Mouse (Mus musculus): ENCODE data around the gene Opcml. TPM values are rescaled to one million over a fixed set of nuclear protein-coding genes. Genes with fewer than 3 reads are reported as not detected.

The Opcml gene
- total and polyA plus RNA-seq, 2 experiments from 2014 or later, result 48.3 to 88.2 TPM

GRCm38 (mm10) chr9:27961682-27962081 lies 171.1 kb downstream of the Opcml start:
- ATAC-seq, result no peak
- no peaks in the 10 kb centered on the region for H3K27me3 ChIP-seq (ENCODE audit: insufficient read depth, low read length)
- H3K27ac ChIP-seq, result no peak overlapping the region
- no peak overlapping the region for H3K9ac ChIP-seq (replicated peaks; ENCODE audit: low read length)
- DNase-seq (ENCODE audit: low spot score), result no peak
- H3K4me1 ChIP-seq (ENCODE audit: insufficient read depth, low read length), result 0 out of 2 replicates have a peak, but pooled peaks cover 4% of the 10 kb centered on the region
- no peaks in the 10 kb centered on the region for H3K9me3 ChIP-seq (ENCODE audit: low read length)
- H3K4me2 ChIP-seq (ENCODE audit: low read depth, low read length), result no peak overlapping the region
- H3K4me3 ChIP-seq (ENCODE audit: low read length), result no peak overlapping the region
- TF ChIP-seq CTCF (IDR thresholded peaks at IDR 0.05; ENCODE audit: low read depth), result no peak
- 90% methylated on average over 3 of the region's 3 CpGs for WGBS
- no peaks in the 10 kb centered on the region for H3K36me3 ChIP-seq (ENCODE audit: insufficient read depth, low read length)

GRCm38 (mm10) chr9:27963385-27963784 lies 172.8 kb downstream of the Opcml start:
- no peak for TF ChIP-seq CTCF (IDR thresholded peaks at IDR 0.05; ENCODE audit: low read depth)
- ATAC-seq (no peak), DNase-seq (ENCODE audit: low spot score) (peak; percentile 46)
- Histone ChIP-seq H3K27ac (no peak overlapping the region), H3K4me2 (ENCODE audit: low read depth, low read length) (no peak overlapping the region), H3K36me3 (ENCODE audit: insufficient read depth, low read length) (no peaks in the 10 kb centered on the region), H3K4me3 (ENCODE audit: low read length) (no peak overlapping the region), H3K9me3 (ENCODE audit: low read length) (no peaks in the 10 kb centered on the region), H3K9ac (replicated peaks; ENCODE audit: low read length) (no peak overlapping the region), H3K27me3 (ENCODE audit: insufficient read depth, low read length) (no peaks in the 10 kb centered on the region), H3K4me1 (ENCODE audit: insufficient read depth, low read length) (0 out of 2 replicates have a peak, but pooled peaks cover 4% of the 10 kb centered on the region)
- 31% methylated on average over 2 of the region's 2 CpGs for WGBS

- Histone ChIP-seq H3K27ac (no peak overlapping the region), H3K4me3 (ENCODE audit: low read length) (no peak overlapping the region), H3K9ac (replicated peaks; ENCODE audit: low read length) (no peak overlapping the region), H3K4me1 (ENCODE audit: insufficient read depth, low read length) (0 out of 2 replicates have a peak, but pooled peaks cover 4% of the 10 kb centered on the region), H3K27me3 (ENCODE audit: insufficient read depth, low read length) (no peaks in the 10 kb centered on the region), H3K4me2 (ENCODE audit: low read depth, low read length) (no peak overlapping the region), H3K36me3 (ENCODE audit: insufficient read depth, low read length) (no peaks in the 10 kb centered on the region), H3K9me3 (ENCODE audit: low read length) (no peaks in the 10 kb centered on the region)
- TF ChIP-seq CTCF (IDR thresholded peaks at IDR 0.05; ENCODE audit: low read depth), result no peak
- DNase-seq (ENCODE audit: low spot score) (peak; percentile 23), ATAC-seq (no peak)
- WGBS, result 65% methylated on average over 10 of the region's 10 CpGs
These were observed 174.5 kb downstream of the Opcml start for GRCm38 (mm10) chr9:27964902-27965550.

- H3K4me2 ChIP-seq (ENCODE audit: low read depth, low read length), result no peak overlapping the region
- DNase-seq (ENCODE audit: low spot score), result peak; percentile 56
These were observed 177.7 kb downstream of the Opcml start for GRCm38 (mm10) chr9:27968266-27968665.

GRCm38 (mm10) chr9:27972293-27972692 lies 181.7 kb downstream of the Opcml start:
- Histone ChIP-seq H3K27me3 (ENCODE audit: insufficient read depth, low read length) (no peaks in the 10 kb centered on the region), H3K4me1 (ENCODE audit: insufficient read depth, low read length) (no peaks in the 10 kb centered on the region), H3K9me3 (ENCODE audit: low read length) (no peaks in the 10 kb centered on the region), H3K27ac (no peak overlapping the region), H3K4me2 (ENCODE audit: low read depth, low read length) (no peak overlapping the region), H3K9ac (replicated peaks; ENCODE audit: low read length) (no peak overlapping the region), H3K36me3 (ENCODE audit: insufficient read depth, low read length) (no peaks in the 10 kb centered on the region), H3K4me3 (ENCODE audit: low read length) (no peak overlapping the region)
- no peak for DNase-seq (ENCODE audit: low spot score)
- WGBS, result 75% methylated on average over 5 of the region's 5 CpGs
- ATAC-seq, result no peak
- TF ChIP-seq CTCF (IDR thresholded peaks at IDR 0.05; ENCODE audit: low read depth), result no peak

More at GRCm38 (mm10) chr9:27968266-27968665, 177.7 kb downstream of the Opcml start:
- Histone ChIP-seq H3K36me3 (ENCODE audit: insufficient read depth, low read length) (no peaks in the 10 kb centered on the region), H3K4me3 (ENCODE audit: low read length) (no peak overlapping the region), H3K9me3 (ENCODE audit: low read length) (no peaks in the 10 kb centered on the region), H3K4me1 (ENCODE audit: insufficient read depth, low read length) (no peaks in the 10 kb centered on the region), H3K27ac (no peak overlapping the region), H3K9ac (replicated peaks; ENCODE audit: low read length) (no peak overlapping the region), H3K27me3 (ENCODE audit: insufficient read depth, low read length) (no peaks in the 10 kb centered on the region)
- no peak for TF ChIP-seq CTCF (IDR thresholded peaks at IDR 0.05; ENCODE audit: low read depth)
- ATAC-seq, result peak; percentile 40; the same call in 1 of the 2 replicates

GRCm38 (mm10) chr9:27982576-27982975 lies 192.0 kb downstream of the Opcml start:
- Histone ChIP-seq H3K9me3 (ENCODE audit: low read length) (no peaks in the 10 kb centered on the region), H3K36me3 (ENCODE audit: insufficient read depth, low read length) (no peaks in the 10 kb centered on the region), H3K9ac (replicated peaks; ENCODE audit: low read length) (no peak overlapping the region), H3K27me3 (ENCODE audit: insufficient read depth, low read length) (no peaks in the 10 kb centered on the region), H3K27ac (no peak overlapping the region), H3K4me1 (ENCODE audit: insufficient read depth, low read length) (no peaks in the 10 kb centered on the region), H3K4me3 (ENCODE audit: low read length) (no peak overlapping the region), H3K4me2 (ENCODE audit: low read depth, low read length) (no peak overlapping the region)
- no peak for TF ChIP-seq CTCF (IDR thresholded peaks at IDR 0.05; ENCODE audit: low read depth)
- DNase-seq (ENCODE audit: low spot score) (no peak), ATAC-seq (no peak)
